Mouse (Mus musculus): Measurements from ENCODE around the gene Rplp0. TPM values are rescaled to one million over a fixed set of nuclear protein-coding genes. Genes with fewer than 3 reads are reported as not detected.
"Not testable (repeated sequence)": the region's sequence is repeated elsewhere in the genome, so short reads cannot be mapped to it uniquely, and the experiment has no call there.

Gene Rplp0
- total RNA-seq (2021) (100 to 1,000 TPM; 758 to 884 TPM), polyA plus RNA-seq (2012; rRNA removed) (1,163 and 1,198 TPM in 2 replicates)
- long read RNA-seq, transcript Rplp0-201 (7 exons, 1,358 nt): major isoform, 880 of 943 reads
- long read RNA-seq, partial matches to known transcripts: 53 of 943 reads
- long read RNA-seq, other reads (novel, unspliced or antisense): 10 of 943 reads

GRCm38 (mm10) chr5:115559237-115560101, at the start of gene Rplp0:
Gene Rplp0 (plus strand): TSS chr5:115559467.
- peak; percentile 100 for DNase-seq

- DNase-seq: no peak
Observed at GRCm38 (mm10) chr5:115509790-115510689, 49.2 kb upstream of the Rplp0 start.

- DNase-seq: no peak
Observed at GRCm38 (mm10) chr5:115512375-115512774, 46.9 kb upstream of the Rplp0 start.

DNA sequence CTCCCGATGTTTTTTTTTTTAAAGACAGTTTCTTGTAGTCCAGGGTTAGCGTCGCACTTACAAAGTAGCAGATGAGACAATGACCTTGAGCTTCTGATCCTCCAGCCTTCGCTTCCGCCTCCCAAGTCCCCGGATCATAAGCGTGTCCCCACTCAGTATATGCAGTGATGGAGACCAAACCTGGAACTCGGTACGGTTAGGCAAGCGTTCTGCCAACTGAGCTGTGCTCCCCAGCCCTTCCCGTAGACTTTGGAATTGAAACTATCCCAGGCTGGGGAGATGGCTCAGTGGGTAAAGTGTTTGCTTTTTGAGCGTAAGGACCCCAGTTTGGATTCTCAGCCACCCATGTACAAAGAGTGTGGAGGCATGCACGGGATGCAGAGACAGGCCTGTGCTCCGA, 46.0 kb upstream of the Rplp0 start:
- no peak for DNase-seq

GRCm38 (mm10) chr5:115513721-115514120, 45.5 kb upstream of the Rplp0 start:
- no peak for DNase-seq

DNA sequence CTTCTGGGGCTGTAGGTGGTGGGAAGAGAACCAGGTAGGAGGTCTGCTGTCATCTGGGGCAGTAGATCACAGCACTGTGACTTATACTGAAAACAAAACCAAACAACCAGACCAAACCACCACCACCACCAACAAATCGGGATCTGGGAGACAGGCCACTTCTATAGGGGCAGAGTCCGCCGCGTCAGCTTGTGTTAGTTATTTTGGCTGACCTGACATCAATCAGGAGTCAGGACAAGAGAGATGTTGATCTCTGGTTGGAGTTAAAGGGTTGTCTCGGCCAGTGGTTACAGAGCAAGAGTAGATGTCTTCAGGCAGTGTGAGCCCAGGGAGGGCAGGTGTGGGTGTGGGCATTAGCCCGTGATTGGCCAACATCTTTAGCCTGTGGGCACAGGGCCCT, 44.9 kb upstream of the Rplp0 start:
- DNase-seq: no peak

DNA sequence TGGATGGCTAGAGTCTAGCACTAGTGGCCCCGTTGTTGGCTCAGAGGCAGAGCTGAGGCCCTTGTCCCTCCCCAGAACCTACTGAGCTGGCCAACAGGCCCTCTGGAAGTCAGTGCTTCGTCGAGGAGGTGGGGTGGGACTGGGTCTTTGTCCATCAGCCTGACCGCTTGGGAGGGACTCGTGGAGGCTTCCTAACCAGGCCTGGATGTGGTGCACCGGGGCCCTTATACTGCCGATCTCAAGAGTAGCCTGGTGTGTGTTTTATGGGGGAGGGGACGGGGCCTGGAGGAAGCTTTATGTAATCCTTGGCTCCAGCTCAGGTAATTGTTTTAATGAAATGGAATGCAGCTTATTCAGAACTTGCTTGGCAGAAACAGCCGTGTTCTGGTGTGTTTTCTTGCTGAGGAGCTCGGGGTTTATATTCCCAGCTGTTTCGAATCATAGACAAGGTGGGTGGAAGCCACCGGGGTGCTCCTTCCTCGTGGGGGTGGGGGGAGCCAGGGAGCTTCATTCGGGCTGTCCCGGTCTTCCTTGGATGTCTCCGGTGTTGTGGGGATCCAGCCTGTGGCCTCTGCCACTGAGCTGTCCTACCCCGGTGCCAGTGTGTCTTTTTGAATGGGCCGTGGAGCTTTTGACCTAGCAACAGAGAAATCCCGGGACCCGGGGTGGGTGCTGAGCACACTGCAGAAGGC, 44.2 kb upstream of the Rplp0 start:
- peak; percentile 51 for DNase-seq

- DNase-seq: peak; percentile 67
Observed at GRCm38 (mm10) chr5:115516081-115516907, 43.0 kb upstream of the Rplp0 start.

DNA sequence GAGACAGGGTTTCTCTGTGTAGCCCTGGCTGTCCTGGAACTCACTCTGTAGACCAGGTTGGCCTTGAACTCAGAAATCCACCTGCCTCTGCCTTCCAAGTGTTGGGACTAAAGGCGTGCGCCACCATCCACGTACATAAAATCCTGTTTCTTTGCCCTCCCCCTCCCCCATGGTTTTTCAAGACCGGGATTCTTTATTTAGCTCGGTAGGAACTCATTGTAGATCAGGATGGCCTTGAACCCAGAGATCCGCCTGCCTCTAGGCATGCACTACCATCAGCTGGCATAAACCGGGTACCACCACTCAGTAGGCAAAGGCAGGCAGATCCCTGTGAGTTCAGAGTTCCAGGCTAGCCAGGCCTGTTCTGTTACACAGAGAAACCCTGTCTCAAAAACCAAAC, 42.4 kb upstream of the Rplp0 start:
- no peak for DNase-seq

DNA sequence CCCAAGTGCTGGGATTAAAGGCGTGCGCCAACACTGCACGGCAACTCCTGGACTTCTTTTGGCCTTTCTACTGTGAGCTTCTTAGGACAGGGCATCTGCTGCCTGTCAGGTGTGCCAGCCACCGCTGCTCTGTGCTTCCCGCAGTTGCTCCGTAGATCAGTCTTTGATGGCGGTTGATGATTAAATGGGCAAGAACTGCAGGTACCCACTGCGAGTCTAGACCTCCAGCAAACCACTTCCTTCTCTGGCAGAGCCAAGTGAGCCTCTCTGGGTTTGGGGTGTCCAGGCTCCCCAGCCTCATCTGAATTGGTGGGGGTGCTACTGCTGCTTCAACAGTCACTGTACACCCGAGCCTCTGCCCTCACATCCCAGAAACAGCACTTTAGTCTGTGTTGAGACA, 41.8 kb upstream of the Rplp0 start:
- DNase-seq: no peak

- DNase-seq: not testable (repeated sequence)
Observed at GRCm38 (mm10) chr5:115518214-115518613, 41.1 kb upstream of the Rplp0 start.

DNA sequence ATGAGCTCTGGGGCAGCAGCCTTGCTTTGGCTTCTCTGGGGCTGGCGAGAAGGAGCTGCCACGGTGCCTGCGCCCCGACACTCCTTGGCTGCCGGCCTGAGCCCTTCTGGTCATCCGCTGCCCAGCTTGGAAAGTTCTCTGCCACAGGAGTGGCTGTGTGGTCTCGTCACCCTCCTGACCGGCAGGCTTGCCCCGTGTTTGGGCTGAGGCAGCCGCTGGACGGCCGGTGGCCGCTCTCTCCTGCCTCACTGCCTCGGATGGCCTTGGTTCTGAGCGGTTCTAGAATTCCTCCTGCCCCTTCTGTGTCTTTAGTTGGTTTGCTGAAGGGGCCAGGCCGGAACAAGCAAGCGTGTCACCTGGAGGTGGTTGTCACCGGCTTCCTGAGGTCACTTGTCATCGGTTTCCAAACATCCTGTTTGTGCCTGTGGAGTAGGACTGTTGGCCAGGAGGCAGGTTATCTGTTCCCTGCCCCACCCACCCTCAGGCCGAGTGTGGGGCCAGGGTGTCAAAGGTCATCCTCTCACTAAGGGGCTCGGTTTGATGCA, 38.9 kb upstream of the Rplp0 start:
- peak; percentile 64 for DNase-seq

GRCm38 (mm10) chr5:115521553-115522461, 37.5 kb upstream of the Rplp0 start:
- DNase-seq: peak; percentile 73

DNA sequence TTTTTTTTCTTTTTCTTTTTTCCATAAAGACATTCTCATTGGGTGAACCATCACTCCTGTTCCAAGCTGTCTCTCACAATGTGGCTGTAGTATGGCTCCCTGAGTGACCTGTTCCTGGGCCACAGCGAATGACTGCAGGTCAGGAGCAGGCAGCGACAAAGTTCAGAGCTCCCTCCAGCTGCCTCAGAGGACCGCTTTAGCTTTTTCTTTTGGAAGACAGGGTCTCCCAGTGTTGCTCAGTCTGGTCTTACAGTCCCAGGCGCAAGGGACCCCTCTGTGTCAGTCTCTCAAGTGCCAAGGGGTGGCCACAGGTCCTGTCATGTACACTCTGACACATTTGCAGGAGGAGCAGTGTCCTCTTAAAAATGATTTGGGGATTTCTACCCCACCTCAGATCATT, 36.7 kb upstream of the Rplp0 start:
- DNase-seq: no peak

GRCm38 (mm10) chr5:115522981-115523499, 36.2 kb upstream of the Rplp0 start:
- no peak for DNase-seq

DNA sequence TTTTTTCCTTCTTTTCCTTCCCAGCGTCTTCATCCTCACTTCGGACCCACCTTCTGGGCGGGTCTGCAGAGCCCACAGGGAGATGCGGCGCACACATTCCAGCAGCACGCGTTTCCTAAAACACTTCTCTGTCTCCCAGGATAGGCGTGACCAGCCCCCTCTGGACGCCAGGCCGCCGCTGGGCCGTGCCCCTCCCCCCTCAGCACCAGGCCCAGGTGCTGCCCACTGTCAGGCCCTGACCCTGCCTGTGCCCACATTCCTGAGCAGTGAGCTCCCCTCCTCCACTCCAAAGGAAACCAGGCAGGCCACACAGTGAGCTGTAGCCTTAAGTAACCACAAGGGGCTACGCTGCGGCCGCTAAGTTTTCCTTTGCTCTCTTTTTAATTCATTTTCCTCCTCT, 35.3 kb upstream of the Rplp0 start:
- no peak for DNase-seq

- DNase-seq: no peak
Observed at GRCm38 (mm10) chr5:115524471-115524870, 34.8 kb upstream of the Rplp0 start.

GRCm38 (mm10) chr5:115525416-115525815, 33.9 kb upstream of the Rplp0 start:
- no peak for DNase-seq

- no peak for DNase-seq
Observed at GRCm38 (mm10) chr5:115525943-115526342, 33.3 kb upstream of the Rplp0 start.
